Mouse (Mus musculus) induced T-regulatory cell, adult 2 months (primary cell): ENCODE results near the gene Gm11168.
A peak's percentile ranks its signal among the peaks of the same experiment; 100 is the strongest.
"Not testable (repeated sequence)": the region's sequence is repeated elsewhere in the genome, so short reads cannot be mapped to it uniquely, and the experiment has no call there.

Source experiments
- DNase-seq: peaks from one replicate; pipeline ENCODE4 v3.0.0-alpha.2; 2012; ENCODE audit warnings: low read depth

Gene Gm11168

DNA sequence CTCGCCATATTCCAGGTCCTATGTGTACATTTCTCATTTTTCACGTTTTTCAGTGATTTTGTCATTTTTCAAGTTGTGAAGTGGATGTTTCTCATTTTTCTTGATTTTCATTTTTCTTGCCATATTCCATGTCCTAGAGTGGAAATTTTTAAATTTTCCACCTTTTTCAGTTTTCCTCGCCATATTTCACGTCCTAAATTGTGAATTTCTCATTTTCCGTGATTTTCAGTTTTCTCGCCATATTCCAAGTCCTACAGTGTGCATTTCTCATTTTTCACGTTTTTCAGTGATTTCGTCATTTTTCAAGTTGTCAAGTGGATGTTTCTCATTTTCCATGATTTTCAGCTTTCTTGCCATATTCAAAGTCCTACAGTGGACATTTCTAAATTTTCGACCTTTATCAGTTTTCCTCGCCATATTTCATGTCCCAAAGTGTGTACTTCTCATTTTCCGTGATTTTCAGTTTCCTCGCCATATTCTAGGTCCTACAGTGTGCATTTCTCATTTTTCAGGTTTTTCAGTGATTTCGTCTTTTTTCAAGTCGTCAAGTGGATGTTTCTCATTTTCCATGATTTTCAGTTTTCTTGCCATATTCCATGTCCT, at the start of gene Gm11168:
Gm11168 (plus strand) TSS at position 553 of the 603 bp plus-strand sequence.
- not testable (repeated sequence) for DNase-seq

DNA sequence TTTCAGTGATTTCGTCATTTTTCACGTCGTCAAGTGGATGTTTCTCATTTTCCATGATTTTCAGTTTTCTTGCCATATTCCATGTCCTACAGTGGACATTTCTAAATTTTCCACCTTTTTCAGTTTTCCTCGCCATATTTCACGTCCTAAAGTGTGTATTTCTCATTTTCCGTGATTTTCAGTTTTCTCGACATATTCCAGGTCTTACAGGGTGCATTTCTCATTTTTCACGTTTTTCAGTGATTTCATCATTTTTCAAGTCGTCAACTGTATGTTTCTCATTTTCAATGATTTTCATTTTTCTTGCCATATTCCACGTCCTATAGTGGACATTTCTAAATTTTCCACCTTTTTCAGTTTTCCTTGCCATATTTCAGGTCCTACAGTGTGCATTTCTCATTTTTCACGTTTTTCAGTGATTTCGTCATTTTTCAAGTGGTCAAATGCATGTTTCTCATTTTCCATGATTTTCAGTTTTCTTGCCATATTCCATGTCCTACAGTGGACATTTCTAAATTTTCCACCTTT, 2.6 kb upstream of the Gm11168 start, which contains the start of gene Gm10722:
Gm10722 (plus strand) TSS at position 478 of the 528 bp plus-strand sequence.
- peak; percentile 68 for DNase-seq

DNA sequence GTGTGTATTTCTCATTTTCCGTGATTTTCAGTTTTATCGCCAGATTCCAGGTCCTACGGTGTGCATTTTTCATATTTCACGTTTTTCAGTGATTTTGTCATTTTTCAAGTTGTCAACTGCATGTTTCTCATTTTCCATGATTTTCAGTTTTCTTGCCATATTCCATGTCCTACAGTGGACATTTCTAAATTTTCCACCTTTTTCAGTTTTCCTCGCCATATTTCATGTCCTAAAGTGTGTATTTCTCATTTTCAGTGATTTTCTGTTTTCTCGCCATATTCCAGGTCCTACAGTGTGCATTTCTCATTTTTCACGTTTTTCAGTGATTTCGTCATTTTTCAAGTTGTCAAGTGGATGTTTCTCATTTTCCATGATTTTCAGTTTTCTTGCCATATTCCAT, 2.1 kb upstream of the Gm11168 start:
- not testable (repeated sequence) for DNase-seq

DNA sequence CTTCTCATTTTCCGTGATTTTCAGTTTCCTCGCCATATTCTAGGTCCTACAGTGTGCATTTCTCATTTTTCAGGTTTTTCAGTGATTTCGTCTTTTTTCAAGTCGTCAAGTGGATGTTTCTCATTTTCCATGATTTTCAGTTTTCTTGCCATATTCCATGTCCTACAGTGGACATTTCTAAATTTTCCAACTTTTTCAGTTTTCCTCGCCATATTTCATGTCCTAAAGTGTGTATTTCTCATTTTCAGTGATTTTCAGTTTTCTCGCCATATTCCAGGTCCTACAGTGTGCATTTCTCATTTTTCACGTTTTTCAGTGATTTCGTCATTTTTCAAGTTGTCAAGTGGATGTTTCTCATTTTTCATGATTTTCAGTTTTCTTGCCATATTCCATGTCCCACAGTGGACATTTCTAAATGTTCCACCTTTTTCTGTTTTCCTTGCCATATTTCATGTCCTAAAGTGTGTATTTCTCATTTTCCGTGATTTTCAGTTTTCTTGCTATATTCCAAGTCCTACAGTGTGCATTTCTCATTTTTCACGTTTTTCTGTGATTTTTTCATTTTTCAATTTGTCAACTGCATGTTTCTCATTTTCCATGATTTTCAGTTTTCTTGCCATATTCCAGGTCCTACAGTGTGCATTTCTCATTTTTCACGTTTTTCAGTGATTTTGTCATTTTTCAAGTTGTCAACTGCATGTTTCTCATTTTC, 1.0 kb upstream of the Gm11168 start:
- DNase-seq: peak; percentile 41

DNA sequence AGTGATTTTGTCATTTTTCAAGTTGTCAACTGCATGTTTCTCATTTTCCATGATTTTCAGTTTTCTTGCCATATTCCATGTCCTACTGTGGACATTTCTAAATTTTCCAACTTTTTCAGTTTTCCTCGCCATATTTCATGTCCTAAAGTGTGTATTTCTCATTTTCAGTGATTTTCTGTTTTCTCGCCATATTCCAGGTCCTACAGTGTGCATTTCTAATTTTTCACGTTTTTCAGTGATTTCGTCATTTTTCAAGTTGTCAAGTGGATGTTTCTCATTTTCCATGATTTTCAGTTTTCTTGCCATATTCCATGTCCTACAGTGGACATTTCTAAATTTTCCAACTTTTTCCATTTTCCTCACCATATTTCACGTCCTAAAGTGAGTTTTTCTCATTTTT, 3.0 kb downstream of the Gm11168 start:
- DNase-seq: not testable (repeated sequence)

DNA sequence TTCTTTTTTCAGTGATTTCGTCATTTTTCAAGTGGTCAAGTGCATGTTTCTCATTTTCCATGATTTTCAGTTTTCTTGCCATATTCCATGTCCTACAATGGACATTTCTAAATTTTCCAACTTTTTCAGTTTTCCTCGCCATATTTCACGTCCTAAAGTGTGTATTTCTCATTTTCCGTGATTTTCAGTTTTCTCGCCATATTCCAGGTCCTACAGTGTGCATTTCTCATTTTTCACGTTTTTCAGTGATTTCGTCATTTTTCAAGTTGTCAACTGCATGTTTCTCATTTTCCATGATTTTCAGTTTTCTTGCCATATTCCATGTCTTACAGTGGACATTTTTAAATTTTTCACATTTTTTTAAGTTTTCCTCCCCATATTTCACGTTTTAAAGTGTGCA, 3.5 kb downstream of the Gm11168 start:
- not testable (repeated sequence) for DNase-seq

DNA sequence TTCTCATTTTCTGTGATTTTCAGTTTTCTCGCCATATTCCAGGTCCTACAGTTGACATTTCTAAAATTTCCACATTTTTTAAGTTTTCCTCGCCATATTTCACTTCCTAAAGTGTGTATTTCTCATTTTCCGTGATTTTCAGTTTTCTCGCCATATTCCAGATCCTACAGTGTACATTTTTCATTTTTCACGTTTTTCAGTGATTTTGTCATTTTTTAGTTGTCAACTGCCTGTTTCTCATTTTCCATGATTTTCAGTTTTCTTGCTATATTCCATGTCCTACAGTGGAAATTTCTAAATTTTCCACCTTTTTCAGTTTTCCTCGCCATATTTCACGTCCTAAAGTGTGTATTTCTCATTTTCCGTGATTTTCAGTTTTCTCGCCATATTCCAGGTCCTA, 4.1 kb downstream of the Gm11168 start:
- DNase-seq: peak; percentile 36

DNA sequence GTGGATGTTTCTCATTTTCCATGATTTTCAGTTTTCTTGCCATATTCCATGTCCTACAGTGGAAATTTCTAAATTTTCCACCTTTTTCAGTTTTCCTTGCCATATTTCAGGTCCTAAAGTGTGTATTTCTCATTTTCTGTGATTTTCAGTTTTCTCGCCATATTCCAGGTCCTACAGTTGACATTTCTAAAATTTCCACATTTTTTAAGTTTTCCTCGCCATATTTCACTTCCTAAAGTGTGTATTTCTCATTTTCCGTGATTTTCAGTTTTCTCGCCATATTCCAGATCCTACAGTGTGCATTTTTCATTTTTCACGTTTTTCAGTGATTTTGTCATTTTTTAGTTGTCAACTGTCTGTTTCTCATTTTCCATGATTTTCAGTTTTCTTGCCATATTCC, 6.2 kb downstream of the Gm11168 start:
- not testable (repeated sequence) for DNase-seq

DNA sequence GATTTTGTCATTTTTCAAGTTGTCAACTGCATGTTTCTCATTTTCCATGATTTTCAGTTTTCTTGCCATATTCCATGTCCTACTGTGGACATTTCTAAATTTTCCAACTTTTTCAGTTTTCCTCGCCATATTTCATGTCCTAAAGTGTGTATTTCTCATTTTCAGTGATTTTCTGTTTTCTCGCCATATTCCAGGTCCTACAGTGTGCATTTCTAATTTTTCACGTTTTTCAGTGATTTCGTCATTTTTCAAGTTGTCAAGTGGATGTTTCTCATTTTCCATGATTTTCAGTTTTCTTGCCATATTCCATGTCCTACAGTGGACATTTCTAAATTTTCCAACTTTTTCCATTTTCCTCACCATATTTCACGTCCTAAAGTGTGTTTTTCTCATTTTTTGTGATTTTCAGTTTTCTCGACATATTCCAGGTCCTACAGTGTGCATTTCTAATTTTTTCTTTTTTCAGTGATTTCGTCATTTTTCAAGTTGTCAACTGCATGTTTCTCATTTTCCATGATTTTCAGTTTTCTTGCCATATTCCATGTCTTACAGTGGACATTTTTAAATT, 9.0 kb downstream of the Gm11168 start:
- not testable (repeated sequence) for DNase-seq

DNA sequence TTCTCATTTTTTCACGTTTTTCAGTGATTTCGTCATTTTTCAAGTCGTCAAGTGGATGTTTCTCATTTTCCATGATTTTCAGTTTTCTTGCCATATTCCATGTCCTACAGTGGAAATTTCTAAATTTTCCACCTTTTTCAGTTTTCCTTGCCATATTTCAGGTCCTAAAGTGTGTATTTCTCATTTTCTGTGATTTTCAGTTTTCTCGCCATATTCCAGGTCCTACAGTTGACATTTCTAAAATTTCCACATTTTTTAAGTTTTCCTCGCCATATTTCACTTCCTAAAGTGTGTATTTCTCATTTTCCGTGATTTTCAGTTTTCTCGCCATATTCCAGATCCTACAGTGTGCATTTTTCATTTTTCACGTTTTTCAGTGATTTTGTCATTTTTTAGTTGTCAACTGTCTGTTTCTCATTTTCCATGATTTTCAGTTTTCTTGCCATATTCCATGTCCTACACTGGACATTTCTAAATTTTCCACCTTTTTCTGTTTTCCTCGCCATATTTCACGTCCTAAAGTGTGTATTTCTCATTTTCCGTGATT, 9.7 kb downstream of the Gm11168 start, which contains the start of gene Gm10721:
Gm10721 (plus strand) TSS at position 408 of the 547 bp plus-strand sequence.
- DNase-seq: not testable (repeated sequence)

DNA sequence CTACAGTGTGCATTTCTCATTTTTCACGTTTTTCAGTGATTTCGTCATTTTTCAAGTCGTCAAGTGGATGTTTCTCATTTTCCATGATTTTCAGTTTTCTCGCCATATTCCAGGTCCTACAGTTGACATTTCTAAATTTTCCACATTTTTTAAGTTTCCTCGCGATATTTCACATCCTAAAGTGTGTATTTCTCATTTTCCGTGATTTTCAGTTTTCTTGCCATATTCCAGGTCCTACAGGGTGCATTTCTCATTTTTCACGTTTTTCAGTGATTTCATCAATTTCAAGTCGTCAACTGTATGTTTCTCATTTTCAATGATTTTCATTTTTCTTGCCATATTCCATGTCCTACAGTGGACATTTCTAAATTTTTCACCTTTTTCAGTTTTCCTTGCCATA, 12.2 kb downstream of the Gm11168 start, which contains the start of gene Gm10720:
Gm10720 (plus strand) TSS at position 301 of the 400 bp plus-strand sequence.
- DNase-seq: not testable (repeated sequence)

DNA sequence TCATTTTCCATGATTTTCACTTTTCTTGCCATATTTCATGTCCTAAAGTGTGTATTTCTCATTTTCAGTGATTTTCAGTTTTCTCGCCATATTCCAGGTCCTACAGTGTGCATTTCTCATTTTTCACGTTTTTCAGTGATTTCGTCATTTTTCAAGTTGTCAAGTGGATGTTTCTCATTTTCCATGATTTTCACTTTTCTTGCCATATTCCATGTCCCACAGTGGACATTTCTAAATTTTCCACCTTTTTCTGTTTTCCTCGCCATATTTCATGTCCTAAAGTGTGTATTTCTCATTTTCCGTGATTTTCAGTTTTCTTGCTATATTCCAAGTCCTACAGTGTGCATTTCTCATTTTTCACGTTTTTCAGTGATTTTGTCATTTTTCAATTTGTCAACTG, 12.8 kb downstream of the Gm11168 start:
- not testable (repeated sequence) for DNase-seq

DNA sequence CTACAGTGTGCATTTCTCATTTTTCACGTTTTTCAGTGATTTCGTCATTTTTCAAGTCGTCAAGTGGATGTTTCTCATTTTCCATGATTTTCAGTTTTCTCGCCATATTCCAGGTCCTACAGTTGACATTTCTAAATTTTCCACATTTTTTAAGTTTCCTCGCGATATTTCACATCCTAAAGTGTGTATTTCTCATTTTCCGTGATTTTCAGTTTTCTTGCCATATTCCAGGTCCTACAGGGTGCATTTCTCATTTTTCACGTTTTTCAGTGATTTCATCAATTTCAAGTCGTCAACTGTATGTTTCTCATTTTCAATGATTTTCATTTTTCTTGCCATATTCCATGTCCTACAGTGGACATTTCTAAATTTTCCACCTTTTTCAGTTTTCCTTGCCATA, 14.0 kb downstream of the Gm11168 start, which contains the start of gene Gm10719:
Gm10719 (plus strand) TSS at position 301 of the 400 bp plus-strand sequence.
- DNase-seq: not testable (repeated sequence)

DNA sequence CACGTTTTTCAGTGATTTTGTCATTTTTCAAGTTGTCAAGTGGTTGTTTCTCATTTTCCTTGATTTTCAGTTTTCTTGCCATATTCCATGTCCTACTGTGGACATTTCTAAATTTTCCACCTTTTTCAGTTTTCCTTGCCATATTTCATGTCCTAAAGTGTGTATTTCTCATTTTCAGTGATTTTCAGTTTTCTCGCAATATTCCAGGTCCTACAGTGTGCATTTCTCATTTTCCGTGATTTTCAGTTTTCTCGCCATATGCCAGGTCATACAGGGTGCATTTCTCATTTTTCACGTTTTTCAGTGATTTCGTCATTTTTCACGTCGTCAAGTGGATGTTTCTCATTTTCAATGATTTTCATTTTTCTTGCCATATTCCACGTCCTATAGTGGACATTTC, 15.8 kb downstream of the Gm11168 start:
- not testable (repeated sequence) for DNase-seq

DNA sequence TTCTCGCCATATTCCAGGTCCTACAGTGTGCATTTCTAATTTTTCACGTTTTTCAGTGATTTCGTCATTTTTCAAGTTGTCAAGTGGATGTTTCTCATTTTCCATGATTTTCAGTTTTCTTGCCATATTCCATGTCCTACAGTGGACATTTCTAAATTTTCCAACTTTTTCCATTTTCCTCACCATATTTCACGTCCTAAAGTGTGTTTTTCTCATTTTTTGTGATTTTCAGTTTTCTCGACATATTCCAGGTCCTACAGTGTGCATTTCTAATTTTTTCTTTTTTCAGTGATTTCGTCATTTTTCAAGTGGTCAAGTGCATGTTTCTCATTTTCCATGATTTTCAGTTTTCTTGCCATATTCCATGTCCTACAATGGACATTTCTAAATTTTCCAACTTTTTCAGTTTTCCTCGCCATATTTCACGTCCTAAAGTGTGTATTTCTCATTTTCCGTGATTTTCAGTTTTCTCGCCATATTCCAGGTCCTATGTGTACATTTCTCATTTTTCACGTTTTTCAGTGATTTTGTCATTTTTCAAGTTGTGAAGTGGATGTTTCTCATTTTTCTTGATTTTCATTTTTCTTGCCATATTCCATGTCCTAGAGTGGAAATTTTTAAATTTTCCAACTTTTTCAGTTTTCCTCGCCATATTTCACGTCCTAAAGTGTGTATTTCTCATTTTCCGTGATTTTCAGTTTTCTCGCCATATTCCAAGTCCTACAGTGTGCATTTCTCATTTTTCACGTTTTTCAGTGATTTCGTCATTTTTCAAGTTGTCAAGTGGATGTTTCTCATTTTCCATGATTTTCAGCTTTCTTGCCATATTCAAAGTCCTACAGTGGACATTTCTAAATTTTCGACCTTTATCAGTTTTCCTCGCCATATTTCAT, 16.9 kb downstream of the Gm11168 start:
- not testable (repeated sequence) for DNase-seq

DNA sequence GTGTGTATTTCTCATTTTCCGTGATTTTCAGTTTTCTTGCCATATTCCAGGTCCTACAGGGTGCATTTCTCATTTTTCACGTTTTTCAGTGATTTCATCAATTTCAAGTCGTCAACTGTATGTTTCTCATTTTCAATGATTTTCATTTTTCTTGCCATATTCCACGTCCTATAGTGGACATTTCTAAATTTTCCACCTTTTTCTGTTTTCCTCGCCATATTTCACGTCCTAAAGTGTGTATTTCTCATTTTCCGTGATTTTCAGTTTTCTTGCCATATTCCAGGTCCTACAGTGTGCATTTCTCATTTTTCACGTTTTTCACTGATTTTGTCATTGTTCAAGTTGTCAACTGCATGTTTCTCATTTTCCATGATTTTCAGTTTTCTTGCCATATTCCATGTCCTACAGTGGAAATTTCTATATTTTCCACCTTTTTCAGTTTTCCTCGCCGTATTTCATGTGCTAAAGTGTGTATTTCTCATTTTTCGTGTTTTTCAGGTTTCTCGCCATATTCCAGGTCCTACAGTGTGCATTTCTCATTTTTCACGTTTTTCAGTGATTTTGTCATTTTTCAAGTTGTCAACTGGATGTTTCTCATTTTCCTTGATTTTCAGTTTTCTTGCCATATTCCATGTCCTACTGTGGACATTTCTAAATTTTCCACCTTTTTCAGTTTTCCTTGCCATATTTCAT, 19.3 kb downstream of the Gm11168 start:
- peak; percentile 40 for DNase-seq

DNA sequence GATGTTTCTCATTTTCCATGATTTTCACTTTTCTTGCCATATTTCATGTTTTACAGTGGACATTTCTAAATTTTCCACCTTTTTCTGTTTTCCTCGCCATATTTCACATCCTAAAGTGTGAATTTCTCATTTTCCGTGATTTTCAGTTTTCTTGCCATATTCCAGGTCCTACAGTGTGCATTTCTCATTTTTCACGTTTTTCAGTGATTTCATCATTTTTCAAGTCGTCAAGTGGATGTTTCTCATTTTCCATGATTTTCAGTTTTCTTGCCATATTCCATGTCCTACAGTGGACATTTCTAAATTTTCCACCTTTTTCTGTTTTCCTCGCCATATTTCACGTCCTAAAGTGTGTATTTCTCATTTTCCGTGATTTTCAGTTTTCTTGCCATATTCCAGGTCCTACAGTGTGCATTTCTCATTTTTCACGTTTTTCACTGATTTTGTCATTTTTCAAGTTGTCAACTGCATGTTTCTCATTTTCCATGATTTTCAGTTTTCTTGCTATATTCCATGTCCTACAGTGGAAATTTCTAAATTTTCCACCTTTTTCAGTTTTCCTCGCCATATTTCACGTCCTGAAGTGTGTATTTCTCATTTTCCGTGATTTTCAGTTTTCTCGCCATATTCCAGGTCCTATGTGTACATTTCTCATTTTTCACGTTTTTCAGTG, 20.3 kb downstream of the Gm11168 start, which contains the start of gene Gm10718:
Gm10718 (plus strand) TSS at position 236 of the 673 bp plus-strand sequence.
- DNase-seq: not testable (repeated sequence)

DNA sequence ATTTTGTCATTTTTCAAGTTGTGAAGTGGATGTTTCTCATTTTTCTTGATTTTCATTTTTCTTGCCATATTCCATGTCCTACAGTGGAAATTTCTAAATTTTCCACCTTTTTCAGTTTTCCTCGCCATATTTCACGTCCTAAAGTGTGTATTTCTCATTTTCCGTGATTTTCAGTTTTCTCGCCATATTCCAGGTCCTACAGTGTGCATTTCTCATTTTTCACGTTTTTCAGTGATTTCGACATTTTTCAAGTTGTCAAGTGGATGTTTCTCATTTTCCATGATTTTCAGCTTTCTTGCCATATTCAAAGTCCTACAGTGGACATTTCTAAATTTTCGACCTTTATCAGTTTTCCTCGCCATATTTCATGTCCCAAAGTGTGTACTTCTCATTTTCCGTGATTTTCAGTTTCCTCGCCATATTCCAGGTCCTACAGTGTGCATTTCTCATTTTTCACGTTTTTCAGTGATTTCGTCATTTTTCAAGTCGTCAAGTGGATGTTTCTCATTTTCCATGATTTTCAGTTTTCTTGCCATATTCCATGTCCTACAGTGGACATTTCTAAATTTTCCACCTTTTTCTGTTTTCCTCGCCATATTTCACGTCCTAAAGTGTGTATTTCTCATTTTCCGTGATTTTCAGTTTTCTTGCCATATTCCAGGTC, 21.0 kb downstream of the Gm11168 start:
- DNase-seq: not testable (repeated sequence)

DNA sequence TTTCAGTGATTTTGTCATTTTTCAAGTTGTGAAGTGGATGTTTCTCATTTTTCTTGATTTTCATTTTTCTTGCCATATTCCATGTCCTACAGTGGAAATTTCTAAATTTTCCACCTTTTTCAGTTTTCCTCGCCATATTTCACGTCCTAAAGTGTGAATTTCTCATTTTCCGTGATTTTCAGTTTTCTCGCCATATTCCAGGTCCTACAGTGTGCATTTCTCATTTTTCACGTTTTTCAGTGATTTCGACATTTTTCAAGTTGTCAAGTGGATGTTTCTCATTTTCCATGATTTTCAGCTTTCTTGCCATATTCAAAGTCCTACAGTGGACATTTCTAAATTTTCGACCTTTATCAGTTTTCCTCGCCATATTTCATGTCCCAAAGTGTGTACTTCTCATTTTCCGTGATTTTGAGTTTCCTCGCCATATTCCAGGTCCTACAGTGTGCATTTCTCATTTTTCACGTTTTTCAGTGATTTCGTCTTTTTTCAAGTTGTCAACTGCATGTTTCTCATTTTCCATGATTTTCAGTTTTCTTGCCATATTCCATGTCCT, 21.8 kb downstream of the Gm11168 start, which contains the start of gene Gm10717:
Gm10717 (plus strand) TSS at position 506 of the 556 bp plus-strand sequence.
- not testable (repeated sequence) for DNase-seq
